Mouse (Mus musculus): ENCODE measurements around the gene Zfp622.

GRCm38 (mm10) chr15:25951037-25951436, 33.1 kb upstream of the Zfp622 start:
- TF ChIP-seq CTCF (IDR thresholded peaks at IDR 0.05; ENCODE audit: low read depth, low read length) (no peak), POLR2A (IDR thresholded peaks at IDR 0.05; ENCODE audit: borderline replicate concordance, low read depth, low read length) (no peak)
